Mouse (Mus musculus): ENCODE results near the gene Itpripl1.

DNA sequence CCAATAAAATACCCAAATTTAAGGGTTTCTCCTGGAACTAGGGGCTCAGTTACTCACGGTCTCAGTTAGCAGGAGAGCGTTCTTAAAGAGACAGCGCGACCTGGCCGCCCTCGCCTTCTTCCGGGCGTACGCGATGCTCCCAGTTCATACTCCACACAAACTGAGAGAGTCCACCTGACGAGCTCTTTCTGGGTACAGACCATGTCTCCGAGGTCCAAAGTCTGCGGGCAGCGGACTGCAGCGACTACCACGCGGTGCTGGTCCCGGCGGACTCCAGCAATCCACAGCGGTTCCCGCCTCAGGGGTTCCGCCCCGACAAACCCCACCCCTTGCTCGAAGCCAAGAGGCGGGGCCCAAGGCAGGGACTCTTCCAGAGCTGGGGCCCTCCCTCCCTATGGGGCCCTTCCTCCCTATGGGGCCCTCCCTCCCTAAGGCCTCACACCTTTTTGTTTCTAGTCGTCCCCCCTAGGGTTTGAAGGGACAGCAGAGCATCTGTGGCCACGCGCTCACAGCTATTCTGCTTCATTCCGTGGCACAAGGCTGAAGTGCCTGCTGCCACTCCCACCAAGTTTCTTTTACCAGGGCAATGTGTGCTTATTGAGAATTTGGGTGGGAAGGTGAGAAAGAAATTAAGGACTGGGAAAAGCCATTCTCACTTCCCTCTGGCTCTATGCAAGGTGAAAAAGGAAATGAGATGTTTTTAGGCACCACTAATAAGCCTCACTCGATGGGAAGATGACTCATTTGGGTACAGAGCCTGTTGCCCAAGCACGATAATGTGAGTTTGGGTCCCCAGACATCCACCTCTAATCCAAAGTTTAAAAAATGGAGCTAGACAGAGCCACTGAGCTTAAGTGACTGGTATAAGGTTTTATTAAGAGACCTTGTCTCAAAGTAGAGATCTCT lies at the start of gene Itpripl1:
- no peak for TF ChIP-seq CTCF (IDR thresholded peaks at IDR 0.05 in 2 of 3, conservative IDR thresholded peaks at IDR 0.05 in 1 of 3; ENCODE audit: control insufficient read depth in 1 of 3, insufficient read depth in 1 of 3, low read depth in 2 of 3, low read length in 3 of 3, poor library complexity in 1 of 3, severe bottlenecking in 1 of 3)
- no peak for TF ChIP-seq GATA1 (IDR thresholded peaks at IDR 0.05; ENCODE audit: low read depth, low read length)
- TF ChIP-seq MAZ (IDR thresholded peaks at IDR 0.05; ENCODE audit: low read depth, low read length): peak; percentile 94
- no peak for TF ChIP-seq GABPA (IDR thresholded peaks at IDR 0.05; ENCODE audit: low read depth, low read length)
- peak; percentile 84 for TF ChIP-seq NELFE (IDR thresholded peaks at IDR 0.05; ENCODE audit: low read depth, low read length)
- TF ChIP-seq MYC (IDR thresholded peaks at IDR 0.05; ENCODE audit: low read depth, low read length): peak; percentile 71; the same call in 1 of the 2 replicates
- TF ChIP-seq ZMIZ1 (IDR thresholded peaks at IDR 0.05; ENCODE audit: low read depth, low read length): peak; percentile 69; the same call in 1 of the 2 replicates
